Mouse (Mus musculus): Measurements from ENCODE around the gene AI593442. TPM values are rescaled to one million over a fixed set of nuclear protein-coding genes. Genes with fewer than 3 reads are reported as not detected.

Gene AI593442
- polyA plus RNA-seq, 1 experiment, result not detected

DNA sequence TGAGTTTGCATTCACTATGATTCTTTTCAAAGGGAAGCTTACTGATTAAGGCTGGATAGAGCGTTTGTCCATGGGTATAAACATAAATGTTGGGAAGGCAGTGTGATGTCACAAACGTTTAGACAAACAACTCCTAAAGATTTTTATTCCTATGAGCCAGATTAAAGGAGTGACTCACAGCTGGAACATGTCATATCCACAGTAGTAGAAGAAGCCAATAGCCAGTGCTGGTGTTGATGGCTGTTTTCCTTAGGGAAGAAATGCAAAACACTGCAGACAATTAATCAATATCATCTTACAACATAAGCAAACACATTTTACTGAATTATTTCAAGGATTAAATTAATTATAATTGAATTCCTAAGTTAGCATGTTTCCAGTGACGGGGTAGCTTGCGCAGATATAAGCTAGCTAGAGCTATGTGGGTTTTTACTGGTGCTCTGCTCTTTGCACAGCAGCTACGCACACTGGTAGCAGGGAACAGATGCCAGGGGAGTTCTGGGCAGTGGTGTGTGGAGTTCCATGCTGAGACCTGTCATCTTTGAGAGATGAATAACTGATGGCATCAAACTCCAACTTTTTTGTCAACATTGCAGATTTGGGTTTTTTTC, 29.1 kb downstream of the AI593442 start:
- TF ChIP-seq FOSL1 (IDR thresholded peaks at IDR 0.05; ENCODE audit: insufficient read depth, low read length, poor library complexity, severe bottlenecking) (no peak), MYOG (IDR thresholded peaks at IDR 0.05; ENCODE audit: control insufficient read depth, extremely low read depth, insufficient read length) (no peak), CTCF (IDR thresholded peaks at IDR 0.05; ENCODE audit: control insufficient read depth, insufficient read depth, insufficient read length) (no peak), CEBPB (IDR thresholded peaks at IDR 0.05; ENCODE audit: low read depth) (no peak), MYOD1 (IDR thresholded peaks at IDR 0.05; ENCODE audit: control insufficient read depth, insufficient read length, low read depth) (no peak), MAX (IDR thresholded peaks at IDR 0.05) (no peak), USF1 (IDR thresholded peaks at IDR 0.05; ENCODE audit: low read depth) (no peak)
- no peaks in the 10 kb centered on the region for H3K36me3 ChIP-seq (ENCODE audit: control insufficient read depth, insufficient read depth)
- H3K27me3 ChIP-seq (ENCODE audit: control insufficient read depth, insufficient read depth, insufficient read length), result no peaks in the 10 kb centered on the region
- no peak overlapping the region for H3K4me3 ChIP-seq (ENCODE audit: insufficient read depth, poor library complexity, severe bottlenecking)
- H3K79me3 ChIP-seq (ENCODE audit: low read depth), result no peaks in the 10 kb centered on the region
- H3K79me2 ChIP-seq (ENCODE audit: control insufficient read depth, insufficient read depth), result no peaks in the 10 kb centered on the region
- H3ac ChIP-seq (ENCODE audit: control insufficient read depth, insufficient read length, low read depth), result no peak overlapping the region

- Histone ChIP-seq H3K36me3 (ENCODE audit: control insufficient read depth, insufficient read depth) (no peaks in the 10 kb centered on the region), H3K27me3 (ENCODE audit: control insufficient read depth, insufficient read depth, insufficient read length) (no peaks in the 10 kb centered on the region), H3ac (ENCODE audit: control insufficient read depth, insufficient read length, low read depth) (no peak overlapping the region), H3K4me3 (ENCODE audit: insufficient read depth, poor library complexity, severe bottlenecking) (no peak overlapping the region), H3K79me3 (ENCODE audit: low read depth) (no peaks in the 10 kb centered on the region), H3K79me2 (ENCODE audit: control insufficient read depth, insufficient read depth) (no peaks in the 10 kb centered on the region)
- TF ChIP-seq MYOG (IDR thresholded peaks at IDR 0.05; ENCODE audit: control insufficient read depth, extremely low read depth, insufficient read length) (no peak), CTCF (IDR thresholded peaks at IDR 0.05; ENCODE audit: control insufficient read depth, insufficient read depth, insufficient read length) (no peak), USF1 (IDR thresholded peaks at IDR 0.05; ENCODE audit: low read depth) (no peak), MYOD1 (IDR thresholded peaks at IDR 0.05; ENCODE audit: control insufficient read depth, insufficient read length, low read depth) (no peak), FOSL1 (IDR thresholded peaks at IDR 0.05; ENCODE audit: insufficient read depth, low read length, poor library complexity, severe bottlenecking) (no peak), MAX (IDR thresholded peaks at IDR 0.05) (no peak), CEBPB (IDR thresholded peaks at IDR 0.05; ENCODE audit: low read depth) (no peak)
Observed at GRCm38 (mm10) chr9:52645312-52645711, 34.3 kb downstream of the AI593442 start.

DNA sequence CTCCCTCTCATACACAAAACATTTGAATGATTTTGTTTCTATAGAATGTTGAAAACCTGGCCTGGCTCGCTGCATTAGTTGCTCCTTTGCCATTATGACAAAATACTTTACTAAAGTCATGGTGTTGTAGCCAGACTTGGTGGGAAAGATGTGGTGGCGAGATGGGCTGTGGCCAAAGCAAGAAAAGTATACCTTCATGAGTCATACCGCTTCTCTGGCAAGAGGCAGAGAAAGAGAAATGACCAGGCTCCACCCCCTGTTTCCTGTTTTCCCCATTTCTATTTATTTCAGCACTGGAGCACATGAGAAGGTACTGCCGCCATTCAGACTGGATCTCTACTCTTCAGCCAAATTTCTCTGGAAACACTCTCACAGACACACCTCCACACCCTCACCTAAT, 35.0 kb downstream of the AI593442 start:
- no peaks in the 10 kb centered on the region for H3K79me3 ChIP-seq (ENCODE audit: low read depth)

GRCm38 (mm10) chr9:52644156-52644555, 35.4 kb downstream of the AI593442 start:
- Histone ChIP-seq H3K27me3 (ENCODE audit: control insufficient read depth, insufficient read depth, insufficient read length) (no peaks in the 10 kb centered on the region), H3ac (ENCODE audit: control insufficient read depth, insufficient read length, low read depth) (no peak overlapping the region), H3K4me3 (ENCODE audit: insufficient read depth, poor library complexity, severe bottlenecking) (no peak overlapping the region), H3K79me2 (ENCODE audit: control insufficient read depth, insufficient read depth) (no peaks in the 10 kb centered on the region), H3K79me3 (ENCODE audit: low read depth) (no peaks in the 10 kb centered on the region), H3K36me3 (ENCODE audit: control insufficient read depth, insufficient read depth) (no peaks in the 10 kb centered on the region)
- no peak for TF ChIP-seq MAX (IDR thresholded peaks at IDR 0.05)
- no peak for TF ChIP-seq CTCF (IDR thresholded peaks at IDR 0.05; ENCODE audit: control insufficient read depth, insufficient read depth, insufficient read length)
- no peak for TF ChIP-seq USF1 (IDR thresholded peaks at IDR 0.05; ENCODE audit: low read depth)
- TF ChIP-seq CEBPB (IDR thresholded peaks at IDR 0.05; ENCODE audit: low read depth), result no peak
- no peak for TF ChIP-seq MYOD1 (IDR thresholded peaks at IDR 0.05; ENCODE audit: control insufficient read depth, insufficient read length, low read depth)
- TF ChIP-seq MYOG (IDR thresholded peaks at IDR 0.05; ENCODE audit: control insufficient read depth, extremely low read depth, insufficient read length), result no peak
- TF ChIP-seq FOSL1 (IDR thresholded peaks at IDR 0.05; ENCODE audit: insufficient read depth, low read length, poor library complexity, severe bottlenecking), result no peak

More for the DNA sequence above, 35.0 kb downstream of the AI593442 start:
- Histone ChIP-seq H3K4me3 (ENCODE audit: insufficient read depth, poor library complexity, severe bottlenecking) (no peak overlapping the region), H3ac (ENCODE audit: control insufficient read depth, insufficient read length, low read depth) (no peak overlapping the region), H3K36me3 (ENCODE audit: control insufficient read depth, insufficient read depth) (no peaks in the 10 kb centered on the region), H3K27me3 (ENCODE audit: control insufficient read depth, insufficient read depth, insufficient read length) (no peaks in the 10 kb centered on the region), H3K79me2 (ENCODE audit: control insufficient read depth, insufficient read depth) (no peaks in the 10 kb centered on the region)
- no peak for TF ChIP-seq MAX (IDR thresholded peaks at IDR 0.05)

GRCm38 (mm10) chr9:52635991-52636390, 43.6 kb downstream of the AI593442 start:
- H3ac ChIP-seq (ENCODE audit: control insufficient read depth, insufficient read length, low read depth), result no peak overlapping the region
- TF ChIP-seq FOSL1 (IDR thresholded peaks at IDR 0.05; ENCODE audit: insufficient read depth, low read length, poor library complexity, severe bottlenecking) (no peak), MYOD1 (IDR thresholded peaks at IDR 0.05; ENCODE audit: control insufficient read depth, insufficient read length, low read depth) (no peak), USF1 (IDR thresholded peaks at IDR 0.05; ENCODE audit: low read depth) (no peak)
- H3K4me3 ChIP-seq (ENCODE audit: insufficient read depth, poor library complexity, severe bottlenecking), result no peak overlapping the region
- H3K27me3 ChIP-seq (ENCODE audit: control insufficient read depth, insufficient read depth, insufficient read length), result no peaks in the 10 kb centered on the region
- no peaks in the 10 kb centered on the region for H3K79me2 ChIP-seq (ENCODE audit: control insufficient read depth, insufficient read depth)
- H3K36me3 ChIP-seq (ENCODE audit: control insufficient read depth, insufficient read depth), result no peaks in the 10 kb centered on the region
- no peaks in the 10 kb centered on the region for H3K79me3 ChIP-seq (ENCODE audit: low read depth)

GRCm38 (mm10) chr9:52623926-52624325, 55.7 kb downstream of the AI593442 start:
- Histone ChIP-seq H3K79me2 (ENCODE audit: control insufficient read depth, insufficient read depth) (no peaks in the 10 kb centered on the region), H3K4me3 (ENCODE audit: insufficient read depth, poor library complexity, severe bottlenecking) (no peak overlapping the region), H3K36me3 (ENCODE audit: control insufficient read depth, insufficient read depth) (no peaks in the 10 kb centered on the region), H3ac (ENCODE audit: control insufficient read depth, insufficient read length, low read depth) (no peak overlapping the region), H3K27me3 (ENCODE audit: control insufficient read depth, insufficient read depth, insufficient read length) (no peaks in the 10 kb centered on the region), H3K79me3 (ENCODE audit: low read depth) (no peaks in the 10 kb centered on the region)
- TF ChIP-seq MYOD1 (IDR thresholded peaks at IDR 0.05; ENCODE audit: control insufficient read depth, insufficient read length, low read depth), result peak; percentile 49
- no peak for TF ChIP-seq CEBPB (IDR thresholded peaks at IDR 0.05; ENCODE audit: low read depth)
